Mouse (Mus musculus): Measurements from ENCODE around the gene Auts2. TPM values are rescaled to one million over a fixed set of nuclear protein-coding genes. Genes with fewer than 3 reads are reported as not detected.

Auts2 gene
- polyA plus RNA-seq, 1 experiment from 2014 or later, result 36.0 TPM

DNA sequence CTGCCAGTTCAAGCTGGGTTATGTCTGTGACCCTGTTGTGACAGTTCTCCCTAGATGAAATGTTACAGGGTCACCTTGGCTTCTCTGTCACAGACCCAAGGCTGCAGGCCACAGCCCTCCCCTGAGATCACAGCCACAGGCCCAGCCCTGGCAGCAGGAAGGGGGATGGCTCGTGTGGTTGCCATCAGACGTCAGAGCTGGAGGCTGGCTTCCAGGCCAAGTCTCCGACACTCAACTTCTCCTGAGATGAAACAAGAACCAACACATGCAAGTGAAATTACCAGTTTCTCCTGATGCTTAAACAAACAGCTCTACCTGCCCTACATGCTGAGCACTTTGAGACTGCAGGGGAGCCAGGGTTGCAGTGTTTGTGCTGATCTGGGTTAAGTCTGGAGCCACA is 713.9 kb downstream of the Auts2 start:
- no peaks in the 10 kb centered on the region for H3K9me3 ChIP-seq (ENCODE audit: control insufficient read depth, low read length)
- 66% methylated on average over 3 of the region's 3 CpGs for WGBS
- no peak overlapping the region for H3K4me2 ChIP-seq
- ATAC-seq (ENCODE audit: low FRiP score), result no peak
- H3K4me3 ChIP-seq (ENCODE audit: low read depth, low read length), result no peak overlapping the region
- no peak overlapping the region for H3K9ac ChIP-seq (ENCODE audit: low read length)
- DNase-seq (ENCODE audit: low spot score, missing footprints), result peak; percentile 35
- H3K27ac ChIP-seq (ENCODE audit: low read depth, low read length), result no peak overlapping the region
- H3K27me3 ChIP-seq (ENCODE audit: control insufficient read depth, insufficient read depth, low read length), result no peaks in the 10 kb centered on the region
- peaks cover 27% of the 10 kb centered on the region for H3K4me1 ChIP-seq (ENCODE audit: control insufficient read depth, insufficient read depth, low read length)
- no peaks in the 10 kb centered on the region for H3K36me3 ChIP-seq (ENCODE audit: control insufficient read depth, insufficient read depth, low read length)

DNA sequence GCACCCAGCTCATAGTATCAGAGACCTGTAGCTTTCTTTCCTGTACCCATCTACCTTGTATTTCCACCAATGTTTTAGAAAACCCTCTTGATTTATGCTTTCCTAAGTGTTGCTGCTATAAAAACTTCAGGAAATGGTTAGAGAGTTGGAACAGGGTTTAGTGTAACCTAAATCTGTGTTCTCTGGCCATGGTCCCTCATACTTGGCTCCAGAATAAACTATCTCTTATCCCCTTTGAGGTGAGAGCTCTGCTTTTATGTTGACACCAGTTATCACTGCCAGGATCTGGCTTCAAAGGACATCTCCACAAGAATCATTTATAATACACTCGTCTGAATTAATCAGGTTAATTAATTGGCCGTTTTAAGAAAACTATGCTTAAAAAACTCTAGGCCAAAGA is 714.5 kb downstream of the Auts2 start:
- H3K9me3 ChIP-seq (ENCODE audit: control insufficient read depth, low read length), result no peaks in the 10 kb centered on the region
- H3K4me1 ChIP-seq (ENCODE audit: control insufficient read depth, insufficient read depth, low read length), result peaks cover 22% of the 10 kb centered on the region
- no peaks in the 10 kb centered on the region for H3K36me3 ChIP-seq (ENCODE audit: control insufficient read depth, insufficient read depth, low read length)
- no peak overlapping the region for H3K4me3 ChIP-seq (ENCODE audit: low read depth, low read length)
- H3K4me2 ChIP-seq, result no peak overlapping the region
- no peak overlapping the region for H3K27ac ChIP-seq (ENCODE audit: low read depth, low read length)
- WGBS, result 86% methylated on average over 2 of the region's 2 CpGs
- H3K9ac ChIP-seq (ENCODE audit: low read length), result no peak overlapping the region
- no peaks in the 10 kb centered on the region for H3K27me3 ChIP-seq (ENCODE audit: control insufficient read depth, insufficient read depth, low read length)
- DNase-seq (ENCODE audit: low spot score, missing footprints) (no peak), ATAC-seq (ENCODE audit: low FRiP score) (no peak)

DNA sequence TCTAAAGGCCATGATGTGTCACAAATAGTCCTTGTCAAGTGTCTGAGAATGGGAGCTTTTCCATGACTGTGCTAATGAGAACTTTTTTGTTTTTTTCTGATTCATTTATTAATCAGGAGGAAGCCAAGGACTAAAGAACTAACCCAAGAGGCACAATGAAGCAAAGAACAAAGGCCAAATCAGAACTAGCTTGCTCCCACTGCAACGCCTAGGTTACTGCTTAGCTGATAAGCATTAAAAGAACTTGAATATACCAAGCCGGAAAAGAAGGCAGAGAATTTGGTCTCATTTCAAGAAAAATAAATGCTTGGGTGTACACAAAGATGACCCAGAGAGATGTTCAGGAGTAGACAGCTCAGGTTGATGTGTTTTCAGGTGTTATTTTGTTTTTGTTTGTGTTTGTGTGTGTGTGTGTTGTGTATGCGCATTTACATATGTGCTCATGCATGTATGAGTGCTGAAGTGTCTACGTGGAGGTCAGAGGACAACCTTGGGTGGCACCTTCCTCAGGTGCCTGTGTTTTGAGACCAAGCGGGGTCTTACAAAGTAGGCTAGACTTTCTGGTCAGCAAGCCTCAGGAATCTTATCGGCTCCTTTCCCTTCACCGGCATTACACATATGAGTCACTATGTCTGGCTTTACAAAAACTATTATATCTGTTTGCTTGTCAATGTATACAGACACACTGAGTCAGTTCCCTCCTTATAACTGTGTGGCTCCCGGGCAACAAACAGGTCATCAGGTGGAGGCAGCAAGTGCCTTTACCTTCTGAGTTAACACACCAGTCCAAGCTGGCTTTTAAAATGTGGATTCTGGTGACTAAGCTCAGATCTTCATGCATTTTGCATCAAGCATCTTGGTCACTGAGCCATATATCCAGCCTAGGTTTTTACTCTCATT is 716.5 kb downstream of the Auts2 start:
- no peaks in the 10 kb centered on the region for H3K9me3 ChIP-seq (ENCODE audit: control insufficient read depth, low read length)
- no peak overlapping the region for H3K4me3 ChIP-seq (ENCODE audit: low read depth, low read length)
- ATAC-seq (ENCODE audit: low FRiP score), result no peak
- 90% methylated on average over 8 of the region's 8 CpGs for WGBS
- peaks cover 14% of the 10 kb centered on the region for H3K4me1 ChIP-seq (ENCODE audit: control insufficient read depth, insufficient read depth, low read length)
- no peak overlapping the region for H3K4me2 ChIP-seq
- H3K36me3 ChIP-seq (ENCODE audit: control insufficient read depth, insufficient read depth, low read length), result no peaks in the 10 kb centered on the region
- H3K9ac ChIP-seq (ENCODE audit: low read length), result no peak overlapping the region
- H3K27me3 ChIP-seq (ENCODE audit: control insufficient read depth, insufficient read depth, low read length), result no peaks in the 10 kb centered on the region
- H3K27ac ChIP-seq (ENCODE audit: low read depth, low read length), result no peak overlapping the region
- DNase-seq (ENCODE audit: low spot score, missing footprints), result peak; percentile 61

DNA sequence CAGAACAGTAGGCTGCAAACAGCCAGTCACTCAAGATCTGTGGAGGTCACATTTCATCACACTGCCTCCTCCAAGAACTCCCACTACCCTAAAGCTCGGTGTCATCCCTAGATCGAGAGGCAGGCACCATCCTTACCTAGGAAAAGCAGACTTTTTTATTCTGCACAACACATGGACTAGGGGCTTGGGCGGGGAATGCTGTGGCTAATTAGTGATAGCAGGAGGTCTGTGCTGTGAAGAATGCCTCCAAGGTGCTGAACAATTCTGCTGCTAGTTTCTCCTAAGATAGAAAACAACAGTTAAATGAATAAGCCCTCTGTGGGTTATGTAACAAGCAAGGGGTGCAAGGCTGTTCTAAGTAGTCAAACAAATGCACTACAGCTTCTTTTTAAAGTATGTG is 717.7 kb downstream of the Auts2 start:
- Histone ChIP-seq H3K4me2 (no peak overlapping the region), H3K36me3 (ENCODE audit: control insufficient read depth, insufficient read depth, low read length) (no peaks in the 10 kb centered on the region), H3K27me3 (ENCODE audit: control insufficient read depth, insufficient read depth, low read length) (no peaks in the 10 kb centered on the region), H3K4me3 (ENCODE audit: low read depth, low read length) (no peak overlapping the region), H3K27ac (ENCODE audit: low read depth, low read length) (no peak overlapping the region), H3K4me1 (ENCODE audit: control insufficient read depth, insufficient read depth, low read length) (peaks cover 14% of the 10 kb centered on the region), H3K9ac (ENCODE audit: low read length) (0 out of 2 replicates have a peak overlapping the region, but pooled peaks have one; percentile 16), H3K9me3 (ENCODE audit: control insufficient read depth, low read length) (no peaks in the 10 kb centered on the region)
- ATAC-seq (ENCODE audit: low FRiP score) (no peak), DNase-seq (ENCODE audit: low spot score, missing footprints) (peak; percentile 73)
- 13% methylated on average over 3 of the region's 3 CpGs for WGBS

DNA sequence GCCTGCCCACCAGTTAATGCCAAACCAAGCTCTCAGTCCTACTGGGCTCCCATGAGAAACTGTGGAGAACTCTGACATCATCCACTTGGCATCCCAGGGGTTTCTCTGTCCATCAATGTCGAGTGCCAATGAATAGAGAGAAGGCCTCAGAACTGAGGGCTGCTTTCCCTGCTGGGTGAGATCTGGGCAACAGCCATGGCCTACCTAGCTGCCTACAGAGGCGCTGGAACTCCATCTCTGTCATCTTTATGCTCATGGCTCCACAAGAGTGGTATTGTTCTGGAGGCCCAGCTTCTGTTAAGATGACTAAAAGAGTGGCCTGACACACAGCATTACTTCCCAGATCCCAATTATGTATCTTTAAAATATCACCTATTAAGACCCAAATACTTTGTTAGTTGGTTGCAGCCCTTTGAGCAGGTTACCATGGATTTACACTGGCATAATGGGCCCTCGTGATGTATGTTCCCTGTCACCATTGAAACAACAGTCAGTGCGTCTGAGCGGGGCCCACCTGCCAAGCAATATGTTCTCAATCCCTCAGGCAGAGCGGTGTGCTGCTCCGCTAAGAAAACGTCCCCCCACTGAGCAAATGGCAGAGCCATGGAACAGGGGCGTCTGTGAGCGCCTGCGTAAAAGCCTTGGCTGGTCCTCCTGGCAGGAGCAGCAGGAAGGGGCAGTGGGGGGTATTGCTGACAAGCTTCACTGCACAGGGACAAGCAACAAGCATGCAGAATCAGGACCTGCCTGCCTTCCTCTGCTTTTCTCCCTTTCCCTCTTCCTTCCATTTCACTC is 718.8 kb downstream of the Auts2 start:
- no peak overlapping the region for H3K4me2 ChIP-seq
- peak; percentile 85 for DNase-seq (ENCODE audit: low spot score, missing footprints)
- no peak overlapping the region for H3K4me3 ChIP-seq (ENCODE audit: low read depth, low read length)
- no peak for ATAC-seq (ENCODE audit: low FRiP score)
- no peaks in the 10 kb centered on the region for H3K36me3 ChIP-seq (ENCODE audit: control insufficient read depth, insufficient read depth, low read length)
- no peaks in the 10 kb centered on the region for H3K27me3 ChIP-seq (ENCODE audit: control insufficient read depth, insufficient read depth, low read length)
- no peaks in the 10 kb centered on the region for H3K9me3 ChIP-seq (ENCODE audit: control insufficient read depth, low read length)
- H3K27ac ChIP-seq (ENCODE audit: low read depth, low read length), result no peak overlapping the region
- H3K4me1 ChIP-seq (ENCODE audit: control insufficient read depth, insufficient read depth, low read length), result peaks cover 14% of the 10 kb centered on the region
- peak overlapping the region; percentile 7; the same call in 1 of the 2 replicates for H3K9ac ChIP-seq (ENCODE audit: low read length)
- WGBS, result 11% methylated on average over 11 of the region's 11 CpGs

DNA sequence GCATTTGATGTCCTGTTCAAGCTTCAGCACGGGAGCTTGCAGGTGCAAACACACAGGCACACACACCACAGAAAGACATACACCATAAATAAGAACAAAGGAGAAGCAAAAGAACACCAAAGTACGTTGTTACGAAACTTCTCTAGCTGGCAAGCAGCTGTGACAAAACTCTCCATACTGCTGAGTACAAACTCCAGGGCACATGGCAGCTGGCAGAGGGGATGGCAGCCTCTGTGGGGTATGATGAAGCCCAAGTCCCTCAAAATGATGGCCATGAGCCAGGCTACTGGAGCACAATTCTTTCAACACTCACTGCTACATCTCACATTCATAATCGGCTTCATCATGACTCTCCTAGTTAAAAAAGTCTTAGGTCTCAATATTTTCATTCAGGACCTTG is 721.7 kb downstream of the Auts2 start:
- Histone ChIP-seq H3K4me1 (ENCODE audit: control insufficient read depth, insufficient read depth, low read length) (peaks cover 14% of the 10 kb centered on the region), H3K9ac (ENCODE audit: low read length) (no peak overlapping the region), H3K4me3 (ENCODE audit: low read depth, low read length) (no peak overlapping the region), H3K9me3 (ENCODE audit: control insufficient read depth, low read length) (no peaks in the 10 kb centered on the region), H3K4me2 (no peak overlapping the region), H3K36me3 (ENCODE audit: control insufficient read depth, insufficient read depth, low read length) (no peaks in the 10 kb centered on the region), H3K27ac (ENCODE audit: low read depth, low read length) (no peak overlapping the region), H3K27me3 (ENCODE audit: control insufficient read depth, insufficient read depth, low read length) (no peaks in the 10 kb centered on the region)
- peak; percentile 14 for DNase-seq (ENCODE audit: low spot score, missing footprints)
- WGBS, result 92% methylated on average over 4 of the region's 4 CpGs
- no peak for ATAC-seq (ENCODE audit: low FRiP score)

DNA sequence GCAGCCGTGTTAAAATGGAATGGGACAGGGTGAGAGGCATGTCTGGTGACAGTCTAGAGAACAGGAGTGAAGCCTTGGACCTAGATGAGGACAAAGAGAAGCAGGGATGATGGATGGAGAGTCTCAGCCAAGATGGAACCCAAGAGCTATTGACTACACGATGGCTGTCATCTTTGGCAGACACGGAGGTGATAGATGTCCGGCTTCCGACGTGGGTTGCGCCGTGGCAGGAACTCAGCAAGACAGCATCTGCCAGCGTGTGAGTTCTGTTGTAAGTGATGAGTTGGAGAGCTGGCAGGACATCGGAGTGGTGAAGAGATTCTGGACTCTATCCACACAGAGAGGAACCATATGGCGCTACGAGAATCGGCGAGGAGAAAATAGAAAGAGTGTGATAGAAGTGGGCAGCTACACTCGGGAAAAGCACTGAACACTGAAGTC is 723.9 kb downstream of the Auts2 start:
- no peak for ATAC-seq (ENCODE audit: low FRiP score)
- WGBS, result 95% methylated on average over 15 of the region's 15 CpGs
- Histone ChIP-seq H3K9ac (ENCODE audit: low read length) (no peak overlapping the region), H3K4me1 (ENCODE audit: control insufficient read depth, insufficient read depth, low read length) (peaks cover 1% of the 10 kb centered on the region), H3K4me2 (no peak overlapping the region), H3K36me3 (ENCODE audit: control insufficient read depth, insufficient read depth, low read length) (no peaks in the 10 kb centered on the region), H3K27ac (ENCODE audit: low read depth, low read length) (no peak overlapping the region), H3K4me3 (ENCODE audit: low read depth, low read length) (no peak overlapping the region), H3K9me3 (ENCODE audit: control insufficient read depth, low read length) (no peaks in the 10 kb centered on the region), H3K27me3 (ENCODE audit: control insufficient read depth, insufficient read depth, low read length) (no peaks in the 10 kb centered on the region)
- DNase-seq (ENCODE audit: low spot score, missing footprints), result peak; percentile 54

DNA sequence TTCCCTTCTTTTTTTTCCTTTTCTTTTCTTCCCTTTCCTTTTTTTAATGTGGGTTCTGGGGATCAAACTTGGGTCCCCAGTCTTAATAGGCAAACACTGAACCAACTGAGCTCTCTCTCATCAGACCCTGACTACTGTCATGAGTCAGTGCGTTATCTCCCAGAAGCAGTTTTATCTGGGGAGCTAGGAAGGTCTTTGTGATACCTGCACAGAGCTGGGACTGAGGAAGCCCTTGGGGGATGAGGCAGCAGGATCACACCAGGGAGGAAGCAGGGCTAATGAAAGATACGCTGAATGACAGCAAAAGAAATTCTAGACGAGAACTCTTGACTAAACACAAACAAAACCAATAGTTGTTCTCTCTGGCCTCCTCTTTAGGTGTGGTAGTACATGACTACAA is 727.6 kb downstream of the Auts2 start:
- H3K4me3 ChIP-seq (ENCODE audit: low read depth, low read length), result no peak overlapping the region
- no peaks in the 10 kb centered on the region for H3K36me3 ChIP-seq (ENCODE audit: control insufficient read depth, insufficient read depth, low read length)
- H3K4me2 ChIP-seq, result no peak overlapping the region
- no peak overlapping the region for H3K27ac ChIP-seq (ENCODE audit: low read depth, low read length)
- H3K9me3 ChIP-seq (ENCODE audit: control insufficient read depth, low read length), result no peaks in the 10 kb centered on the region
- ATAC-seq (ENCODE audit: low FRiP score) (no peak), DNase-seq (ENCODE audit: low spot score, missing footprints) (no peak)
- H3K4me1 ChIP-seq (ENCODE audit: control insufficient read depth, insufficient read depth, low read length), result no peaks in the 10 kb centered on the region
- no peaks in the 10 kb centered on the region for H3K27me3 ChIP-seq (ENCODE audit: control insufficient read depth, insufficient read depth, low read length)
- 79% methylated on average over 3 of the region's 3 CpGs for WGBS
- no peak overlapping the region for H3K9ac ChIP-seq (ENCODE audit: low read length)

DNA sequence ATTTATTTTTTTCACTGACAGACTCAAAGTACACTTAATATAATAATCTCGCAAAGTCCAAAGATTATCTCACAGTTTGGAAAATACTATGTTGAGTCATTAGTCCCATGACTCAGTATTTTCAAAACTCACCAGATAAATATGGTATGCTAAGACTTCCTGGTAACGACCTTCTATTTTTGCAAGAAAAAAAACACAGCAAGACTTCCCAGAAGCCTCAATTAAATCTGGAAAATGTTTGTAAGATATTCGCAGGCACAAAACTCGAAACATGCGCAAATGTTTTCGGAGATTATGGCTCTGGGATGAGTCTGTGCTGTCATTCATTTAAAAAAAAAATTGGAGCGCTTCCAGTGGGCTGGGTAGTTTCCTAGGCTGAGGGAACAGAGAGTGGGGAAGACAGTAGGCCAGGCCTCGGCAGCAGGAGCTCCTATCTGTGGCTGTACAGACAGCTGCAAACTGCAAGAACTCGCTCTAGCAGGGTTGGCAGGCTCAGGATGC is 728.6 kb downstream of the Auts2 start:
- no peak overlapping the region for H3K4me3 ChIP-seq (ENCODE audit: low read depth, low read length)
- no peaks in the 10 kb centered on the region for H3K9me3 ChIP-seq (ENCODE audit: control insufficient read depth, low read length)
- no peaks in the 10 kb centered on the region for H3K27me3 ChIP-seq (ENCODE audit: control insufficient read depth, insufficient read depth, low read length)
- WGBS, result 85% methylated on average over 9 of the region's 9 CpGs
- no peak overlapping the region for H3K4me2 ChIP-seq
- H3K36me3 ChIP-seq (ENCODE audit: control insufficient read depth, insufficient read depth, low read length), result no peaks in the 10 kb centered on the region
- no peak overlapping the region for H3K27ac ChIP-seq (ENCODE audit: low read depth, low read length)
- ATAC-seq (ENCODE audit: low FRiP score) (no peak), DNase-seq (ENCODE audit: low spot score, missing footprints) (no peak)
- no peaks in the 10 kb centered on the region for H3K4me1 ChIP-seq (ENCODE audit: control insufficient read depth, insufficient read depth, low read length)
- no peak overlapping the region for H3K9ac ChIP-seq (ENCODE audit: low read length)

Data from midbrain, embryonic 11.5 days (tissue).